ENCODE assay signal across 8 mouse cellular contexts in genomic region chr19:5711218-5711617, GRCm38 (mm10). TPM values are rescaled to one million over a fixed set of nuclear protein-coding genes. Genes with fewer than 3 reads are reported as not detected.
A peak's percentile ranks its signal among the peaks of the same experiment; 100 is the strongest.
DNase-seq lines count a peak whose midpoint lies in the region; ATAC-seq lines count a peak whose summit lies in the region.

No protein-coding gene starts in this region.

- H3K4me1 ChIP-seq in heart, embryonic 11.5 days (ENCODE audit: control insufficient read depth, insufficient read depth, low read length) = peaks cover 11% of the 10 kb centered on the region
- peaks cover 11% of the 10 kb centered on the region; the same call in 1 of the 2 replicates for H3K4me1 ChIP-seq in embryonic facial prominence, embryonic 14.5 days (ENCODE audit: control insufficient read depth, insufficient read depth, low read length)

- H3K4me2 ChIP-seq in heart, embryonic 11.5 days = no peak overlapping the region
- no peak overlapping the region for H3K4me2 ChIP-seq in embryonic facial prominence, embryonic 14.5 days (ENCODE audit: low read depth, low read length)

- H3K27me3 ChIP-seq in heart, embryonic 11.5 days (ENCODE audit: control insufficient read depth, insufficient read depth, low read length) = no peaks in the 10 kb centered on the region
- H3K27me3 ChIP-seq in embryonic facial prominence, embryonic 14.5 days (replicated peaks; ENCODE audit: control insufficient read depth, insufficient read depth, low read length) = no peaks in the 10 kb centered on the region

- H3K9me3 ChIP-seq in heart, embryonic 11.5 days (replicated peaks; ENCODE audit: control insufficient read depth, low read length) = no peaks in the 10 kb centered on the region
- H3K9me3 ChIP-seq in embryonic facial prominence, embryonic 14.5 days (ENCODE audit: control insufficient read depth, low read length) = no peaks in the 10 kb centered on the region

- DNase-seq in heart, adult 18-20 months = peak; percentile 81 to 84
- DNase-seq in 3T3-L1 (ENCODE audit: low read depth, low spot score) (peak; percentile 88), ZHBTc4 (ENCODE audit: low read depth, low spot score) (peak; percentile 83)
- peak; percentile 73 for DNase-seq in embryonic facial prominence, embryonic 14.5 days (ENCODE audit: low spot score)
- peak; percentile 83 to 88 for DNase-seq in kidney, postnatal 4 days
- peak; percentile 67 to 82 for DNase-seq in lung, postnatal 4 days

- no peak overlapping the region for H3K27ac ChIP-seq in heart, embryonic 11.5 days (ENCODE audit: low read depth, low read length)
- no peak overlapping the region for H3K27ac ChIP-seq in embryonic facial prominence, embryonic 14.5 days (replicated peaks; ENCODE audit: low read depth, low read length)

- H3K36me3 ChIP-seq in heart, embryonic 11.5 days (ENCODE audit: control insufficient read depth, insufficient read depth, low read length) = peaks cover 34% of the 10 kb centered on the region
- H3K36me3 ChIP-seq in embryonic facial prominence, embryonic 14.5 days (ENCODE audit: control insufficient read depth, insufficient read depth, low read length) = peaks cover 74% of the 10 kb centered on the region

- no peak for ATAC-seq in heart, embryonic 11.5 days (replicated peaks; ENCODE audit: insufficient number of reproducible peaks, low FRiP score, low TSS enrichment)
- no peak; the same call in 1 of the 2 replicates for ATAC-seq in embryonic facial prominence, embryonic 14.5 days (ENCODE audit: low read depth)
- no peak for ATAC-seq in megakaryocyte progenitor cell, adult 5-6 weeks (replicated peaks; ENCODE audit: poor library complexity)

- 27% methylated on average over 3 of the region's 3 CpGs for WGBS in heart, embryonic 11.5 days (ENCODE audit: insufficient replicate concordance)
- WGBS in embryonic facial prominence, embryonic 14.5 days = 23% methylated on average over 3 of the region's 3 CpGs

- no peak overlapping the region for H3K9ac ChIP-seq in heart, embryonic 11.5 days (ENCODE audit: low read depth, low read length)
- H3K9ac ChIP-seq in embryonic facial prominence, embryonic 14.5 days (ENCODE audit: low read depth, low read length) = no peak overlapping the region

- no peak overlapping the region for H3K4me3 ChIP-seq in heart, embryonic 11.5 days (ENCODE audit: low read depth, low read length)
- H3K4me3 ChIP-seq in embryonic facial prominence, embryonic 14.5 days (ENCODE audit: low read depth, low read length) = no peak overlapping the region

RNA-seq across cellular contexts. Expression of gene Kcnk7, which starts 7.1 kb away (rescaled TPM):
- total RNA-seq in heart, adult 18-20 months (2021) = not detected
- not detected in 2 replicates for polyA plus RNA-seq in heart, embryonic 11.5 days (2014; fragmentation: Nextera tagmentation; extraction: Ambion mirVana)
- 0.34 and 1.7 TPM in 2 replicates for polyA plus RNA-seq in embryonic facial prominence, embryonic 14.5 days (2014; fragmentation: Nextera tagmentation; extraction: Ambion mirVana)
- not detected in 2 replicates for total RNA-seq in megakaryocyte progenitor cell, adult 5-6 weeks (2015)
- total RNA-seq in megakaryocyte progenitor cell, adult 5-6 weeks (2017) = 0.14 TPM in 1 of 2 replicates, not detected in the other

RNA-seq across cellular contexts. Expression of gene Ehbp1l1, which starts 14.9 kb away (rescaled TPM):
- total RNA-seq in heart, adult 18-20 months (2021) = 100 to 1,000 TPM; 134 to 144 TPM
- 54.8 and 68.0 TPM in 2 replicates for polyA plus RNA-seq in heart, embryonic 11.5 days (2014; fragmentation: Nextera tagmentation; extraction: Ambion mirVana)
- 34.2 and 43.4 TPM in 2 replicates for polyA plus RNA-seq in embryonic facial prominence, embryonic 14.5 days (2014; fragmentation: Nextera tagmentation; extraction: Ambion mirVana)
- total RNA-seq in megakaryocyte progenitor cell, adult 5-6 weeks (2015) = 7.9 and 8.1 TPM in 2 replicates
- total RNA-seq in megakaryocyte progenitor cell, adult 5-6 weeks (2017) = 27.2 and 30.3 TPM in 2 replicates

RNA-seq across cellular contexts. Expression of gene Fam89b, which starts 18.2 kb away (rescaled TPM):
- 10 to 100 TPM; 21.6 to 26.0 TPM for total RNA-seq in heart, adult 18-20 months (2021)
- 75.5 and 81.6 TPM in 2 replicates for polyA plus RNA-seq in heart, embryonic 11.5 days (2014; fragmentation: Nextera tagmentation; extraction: Ambion mirVana)
- polyA plus RNA-seq in embryonic facial prominence, embryonic 14.5 days (2014; fragmentation: Nextera tagmentation; extraction: Ambion mirVana) = 101 and 111 TPM in 2 replicates
- 40.5 and 42.3 TPM in 2 replicates for total RNA-seq in megakaryocyte progenitor cell, adult 5-6 weeks (2015)
- 20.3 and 22.9 TPM in 2 replicates for total RNA-seq in megakaryocyte progenitor cell, adult 5-6 weeks (2017)

RNA-seq across cellular contexts. Expression of gene Pcnx3, which starts 22.5 kb away (rescaled TPM):
- total RNA-seq in heart, adult 18-20 months (2021) = 10 to 100 TPM; 17.3 to 18.4 TPM
- 21.3 and 21.5 TPM in 2 replicates for polyA plus RNA-seq in heart, embryonic 11.5 days (2014; fragmentation: Nextera tagmentation; extraction: Ambion mirVana)
- polyA plus RNA-seq in embryonic facial prominence, embryonic 14.5 days (2014; fragmentation: Nextera tagmentation; extraction: Ambion mirVana) = 24.1 and 32.1 TPM in 2 replicates
- total RNA-seq in megakaryocyte progenitor cell, adult 5-6 weeks (2015) = 21.6 and 24.5 TPM in 2 replicates
- total RNA-seq in megakaryocyte progenitor cell, adult 5-6 weeks (2017) = 15.6 and 15.7 TPM in 2 replicates

RNA-seq across cellular contexts. Expression of gene Map3k11, which starts 22.7 kb away (rescaled TPM):
- total RNA-seq in heart, adult 18-20 months (2021) = 10 to 100 TPM; 21.5 to 25.2 TPM
- polyA plus RNA-seq in heart, embryonic 11.5 days (2014; fragmentation: Nextera tagmentation; extraction: Ambion mirVana) = 16.9 and 21.0 TPM in 2 replicates
- 18.9 and 23.3 TPM in 2 replicates for polyA plus RNA-seq in embryonic facial prominence, embryonic 14.5 days (2014; fragmentation: Nextera tagmentation; extraction: Ambion mirVana)
- total RNA-seq in megakaryocyte progenitor cell, adult 5-6 weeks (2015) = 13.0 and 16.1 TPM in 2 replicates
- total RNA-seq in megakaryocyte progenitor cell, adult 5-6 weeks (2017) = 19.2 and 22.9 TPM in 2 replicates

Comparison
In these comparisons a context has a peak if more than half of its experiments do, and no peak if none do; other contexts are left out.
1. RNA of gene Ehbp1l1, which starts 14.9 kb away (total RNA-seq): 134 to 144 TPM in heart, adult 18-20 months; 7.9 to 30.3 TPM in megakaryocyte progenitor cell, adult 5-6 weeks; every median in the first group is over 4 times any median in the second.
2. Peak in every context shown above with its lines, with median percentiles within 50 percentile points of each other: DNase-seq.